Mouse (Mus musculus): ENCODE measurements at regions not wholly inside any gene's neighbourhood (a gene's known extent, or its start where the extent isn't known, plus 50 kb on each side); places are given as distances from the start of the nearest gene placed in this dataset.

DNA sequence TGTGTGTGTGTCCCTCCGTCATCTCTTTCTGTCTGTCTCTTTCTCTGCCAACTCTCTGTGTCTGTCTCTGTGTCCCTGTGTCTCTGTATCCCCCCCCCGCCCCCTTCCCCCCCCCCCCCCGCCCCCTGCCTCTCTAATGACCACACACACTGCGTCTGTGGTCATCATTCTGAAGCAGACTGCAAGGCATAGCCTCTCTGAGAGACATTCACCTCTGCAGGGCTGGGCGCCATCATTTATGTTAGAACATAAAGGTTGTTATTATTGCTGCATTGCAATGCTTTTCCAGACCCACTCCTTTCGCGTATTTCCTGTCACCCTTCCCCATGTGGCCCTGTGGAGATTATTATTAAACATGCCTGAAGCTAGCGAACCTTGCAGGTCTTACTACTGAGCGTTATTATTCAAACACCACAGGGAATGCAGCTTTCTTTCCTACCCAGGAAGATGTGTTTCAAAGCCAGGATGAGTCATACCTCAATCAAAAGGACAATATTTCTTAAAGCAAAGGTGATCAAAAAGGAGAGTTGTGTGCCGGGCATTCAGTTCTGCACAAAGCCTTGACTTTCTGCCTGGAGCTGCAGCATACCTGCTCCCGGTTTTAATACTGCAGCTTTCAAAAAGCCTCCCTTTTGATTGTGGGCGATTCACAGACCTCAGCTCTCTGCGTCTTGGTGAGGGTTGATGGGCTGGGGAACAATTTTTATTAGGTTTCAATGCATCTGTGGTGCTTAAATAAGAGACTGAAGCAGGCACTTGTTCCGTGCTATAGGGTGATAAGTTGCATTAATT is 482.6 kb upstream of the Id4 start:
- Histone ChIP-seq H3K4me3 (replicated peaks; ENCODE audit: low read length) (no peak overlapping the region), H3K27me3 (replicated peaks; ENCODE audit: control insufficient read depth, insufficient read depth, low read length) (no peaks in the 10 kb centered on the region), H3K9me3 (ENCODE audit: control insufficient read depth, low read length) (no peaks in the 10 kb centered on the region), H3K4me1 (replicated peaks; ENCODE audit: control insufficient read depth, insufficient read depth, low read length) (peaks cover 11% of the 10 kb centered on the region), H3K36me3 (ENCODE audit: control insufficient read depth, insufficient read depth) (no peaks in the 10 kb centered on the region), H3K27ac (ENCODE audit: low read length) (no peak overlapping the region), H3K4me2 (ENCODE audit: low read length) (no peak overlapping the region), H3K9ac (replicated peaks; ENCODE audit: low read depth, low read length) (no peak overlapping the region)
- no peak for ATAC-seq
- WGBS, result 31% methylated on average over 10 of the region's 14 CpGs

DNA sequence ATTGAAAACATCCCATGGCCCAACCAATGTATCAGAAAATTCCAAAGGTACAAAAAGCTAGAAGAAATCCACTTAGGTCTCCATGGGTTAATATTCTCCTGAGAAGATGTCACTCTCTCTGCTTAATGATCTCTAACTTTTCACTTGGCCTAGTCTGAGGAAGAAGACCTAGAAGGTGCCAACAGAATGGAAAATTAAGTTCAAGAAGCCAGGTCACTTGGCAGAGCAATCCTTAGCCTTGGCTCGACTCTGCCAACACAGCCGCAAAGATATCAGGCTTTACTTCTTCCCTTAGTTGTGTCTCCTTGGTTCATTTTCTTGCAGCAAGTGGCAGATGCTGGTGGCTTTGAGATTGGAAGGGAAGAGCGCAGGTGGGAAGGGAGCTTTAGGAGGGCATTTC is 476.6 kb upstream of the Id4 start:
- Histone ChIP-seq H3K27me3 (replicated peaks; ENCODE audit: control insufficient read depth, insufficient read depth, low read length) (no peaks in the 10 kb centered on the region), H3K9ac (replicated peaks; ENCODE audit: low read depth, low read length) (no peak overlapping the region)
- WGBS, result 94% methylated on average over 3 of the region's 3 CpGs

DNA sequence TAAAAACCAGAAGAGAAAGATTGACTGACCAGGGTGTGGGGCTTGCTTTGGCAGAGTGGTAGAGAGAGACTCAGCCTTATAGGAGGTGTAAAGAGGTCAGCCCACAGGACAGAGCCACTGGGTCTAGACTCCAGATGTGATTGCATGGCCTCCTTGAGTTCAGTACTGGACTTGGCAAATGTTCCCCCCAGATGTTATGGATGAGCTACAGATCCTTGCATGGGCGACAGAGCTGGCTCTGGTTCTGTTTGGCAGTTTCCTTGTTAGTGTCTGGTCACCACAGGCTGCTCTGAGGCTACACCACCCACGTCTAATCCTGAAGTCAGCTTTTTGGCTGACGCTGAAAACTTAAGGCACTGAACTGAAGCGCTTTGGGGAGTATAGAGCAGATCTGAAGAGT is 463.2 kb upstream of the Id4 start:
- Histone ChIP-seq H3K4me3 (replicated peaks; ENCODE audit: low read length) (no peak overlapping the region), H3K4me1 (replicated peaks; ENCODE audit: control insufficient read depth, insufficient read depth, low read length) (no peaks in the 10 kb centered on the region), H3K4me2 (ENCODE audit: low read length) (no peak overlapping the region), H3K9me3 (ENCODE audit: control insufficient read depth, low read length) (no peaks in the 10 kb centered on the region), H3K27ac (ENCODE audit: low read length) (no peak overlapping the region), H3K36me3 (ENCODE audit: control insufficient read depth, insufficient read depth) (no peaks in the 10 kb centered on the region), H3K27me3 (replicated peaks; ENCODE audit: control insufficient read depth, insufficient read depth, low read length) (no peaks in the 10 kb centered on the region), H3K9ac (replicated peaks; ENCODE audit: low read depth, low read length) (no peak overlapping the region)
- WGBS, result 79% methylated on average over 4 of the region's 4 CpGs
- no peak for ATAC-seq

More for the DNA sequence above, 476.6 kb upstream of the Id4 start:
- H3K4me1 ChIP-seq (replicated peaks; ENCODE audit: control insufficient read depth, insufficient read depth, low read length), result no peaks in the 10 kb centered on the region
- no peak overlapping the region for H3K4me2 ChIP-seq (ENCODE audit: low read length)
- H3K4me3 ChIP-seq (replicated peaks; ENCODE audit: low read length), result no peak overlapping the region
- ATAC-seq, result no peak
- H3K27ac ChIP-seq (ENCODE audit: low read length), result no peak overlapping the region
- no peaks in the 10 kb centered on the region for H3K9me3 ChIP-seq (ENCODE audit: control insufficient read depth, low read length)
- no peaks in the 10 kb centered on the region for H3K36me3 ChIP-seq (ENCODE audit: control insufficient read depth, insufficient read depth)

DNA sequence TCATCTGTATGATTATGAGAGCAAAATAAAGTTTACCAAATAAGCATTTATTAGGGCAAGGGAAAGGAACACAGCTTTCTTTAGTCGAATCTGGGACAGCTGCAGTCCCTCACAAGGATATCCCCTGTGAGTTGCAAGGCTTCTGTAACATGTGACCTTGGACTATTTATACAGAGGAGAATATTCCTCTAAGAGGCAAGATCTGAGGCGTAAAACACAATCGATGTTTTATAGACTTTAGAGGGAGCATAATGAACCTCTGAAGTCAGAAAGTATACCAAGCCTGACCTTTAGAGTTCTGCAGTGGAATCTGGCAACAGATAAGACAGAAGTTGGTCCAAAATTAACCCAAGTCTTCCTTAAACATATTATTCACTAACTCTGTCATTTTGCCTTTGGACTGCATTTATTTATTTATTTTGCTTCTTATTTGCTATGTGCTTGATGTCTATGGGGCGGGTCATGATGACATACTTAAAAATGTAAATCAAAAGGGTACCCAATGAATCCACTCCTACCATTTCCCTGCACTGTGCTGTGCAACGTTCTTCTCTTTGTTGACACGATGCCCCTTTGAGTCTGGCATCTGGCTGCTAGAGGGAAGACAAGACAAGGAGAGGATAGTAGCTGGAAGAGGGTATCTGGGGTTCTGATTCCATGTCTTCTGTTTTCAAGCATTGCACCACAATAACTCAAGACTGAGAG is 449.2 kb upstream of the Id4 start:
- Histone ChIP-seq H3K36me3 (ENCODE audit: control insufficient read depth, insufficient read depth) (no peaks in the 10 kb centered on the region), H3K27ac (ENCODE audit: low read length) (no peak overlapping the region), H3K9ac (replicated peaks; ENCODE audit: low read depth, low read length) (no peak overlapping the region), H3K27me3 (replicated peaks; ENCODE audit: control insufficient read depth, insufficient read depth, low read length) (no peaks in the 10 kb centered on the region), H3K9me3 (ENCODE audit: control insufficient read depth, low read length) (no peaks in the 10 kb centered on the region), H3K4me2 (ENCODE audit: low read length) (no peak overlapping the region), H3K4me1 (replicated peaks; ENCODE audit: control insufficient read depth, insufficient read depth, low read length) (no peaks in the 10 kb centered on the region), H3K4me3 (replicated peaks; ENCODE audit: low read length) (no peak overlapping the region)
- WGBS, result 93% methylated on average over 6 of the region's 6 CpGs
- no peak for ATAC-seq

DNA sequence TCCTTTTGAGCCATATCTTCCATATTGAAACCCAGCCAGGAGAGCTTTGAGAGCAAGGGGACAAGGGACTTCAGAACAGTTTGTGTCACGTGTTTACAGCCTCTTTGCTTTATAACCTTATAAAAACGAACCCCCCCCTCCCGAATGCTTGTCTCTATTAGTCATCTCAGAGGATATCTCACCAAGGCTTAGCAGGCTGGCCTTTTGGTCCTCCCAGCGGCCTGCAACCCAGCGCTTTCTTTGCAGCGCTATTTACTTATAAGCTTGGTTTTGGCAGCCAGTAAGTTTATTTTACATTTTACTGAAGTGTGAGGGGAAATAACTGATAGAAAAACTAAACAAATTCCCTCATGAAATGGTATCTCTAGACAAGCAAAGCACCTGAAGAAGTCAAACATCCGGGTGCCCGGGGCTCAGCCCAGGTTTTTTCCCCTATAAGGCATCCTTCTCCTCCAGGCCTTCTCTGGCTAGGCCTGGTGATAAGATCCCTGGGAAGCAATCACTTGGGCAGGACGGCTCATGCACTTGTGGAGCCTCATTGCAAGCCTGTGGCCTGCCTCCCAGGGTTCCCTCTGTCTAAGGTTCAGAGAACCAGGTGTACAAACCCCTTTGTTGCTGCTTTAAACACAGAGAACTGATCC is 442.0 kb upstream of the Id4 start:
- Histone ChIP-seq H3K4me3 (replicated peaks; ENCODE audit: low read length) (no peak overlapping the region), H3K4me1 (replicated peaks; ENCODE audit: control insufficient read depth, insufficient read depth, low read length) (no peaks in the 10 kb centered on the region), H3K27ac (ENCODE audit: low read length) (no peak overlapping the region), H3K4me2 (ENCODE audit: low read length) (no peak overlapping the region), H3K36me3 (ENCODE audit: control insufficient read depth, insufficient read depth) (no peaks in the 10 kb centered on the region), H3K9me3 (ENCODE audit: control insufficient read depth, low read length) (no peaks in the 10 kb centered on the region), H3K27me3 (replicated peaks; ENCODE audit: control insufficient read depth, insufficient read depth, low read length) (no peaks in the 10 kb centered on the region), H3K9ac (replicated peaks; ENCODE audit: low read depth, low read length) (no peak overlapping the region)
- no peak for ATAC-seq
- whole genome bisulfite sequencing, result 84% methylated on average over 9 of the region's 9 CpGs

DNA sequence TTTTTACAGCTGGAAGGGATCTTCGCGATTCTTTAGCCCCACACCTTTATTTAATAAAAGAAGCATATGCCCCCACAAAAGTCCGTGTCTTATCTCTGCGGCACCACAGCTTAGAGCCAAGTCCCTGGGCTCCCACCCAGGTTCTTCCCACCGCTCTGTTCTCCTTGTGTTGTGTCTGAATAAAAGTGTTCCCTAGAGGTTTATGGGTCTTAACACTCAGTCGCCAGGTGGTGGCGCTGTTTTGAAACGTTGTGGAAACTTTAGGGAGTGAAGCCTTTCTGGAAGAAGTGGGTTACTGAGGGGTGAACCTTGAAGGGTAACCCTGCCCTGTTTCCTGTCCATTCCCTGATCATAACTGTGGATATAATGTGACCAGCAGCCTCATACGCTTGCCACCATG is 424.5 kb upstream of the Id4 start:
- Histone ChIP-seq H3K4me2 (ENCODE audit: low read length) (no peak overlapping the region), H3K27ac (ENCODE audit: low read length) (no peak overlapping the region), H3K36me3 (ENCODE audit: control insufficient read depth, insufficient read depth) (no peaks in the 10 kb centered on the region), H3K9ac (replicated peaks; ENCODE audit: low read depth, low read length) (no peak overlapping the region), H3K4me3 (replicated peaks; ENCODE audit: low read length) (no peak overlapping the region), H3K4me1 (replicated peaks; ENCODE audit: control insufficient read depth, insufficient read depth, low read length) (no peaks in the 10 kb centered on the region), H3K27me3 (replicated peaks; ENCODE audit: control insufficient read depth, insufficient read depth, low read length) (no peaks in the 10 kb centered on the region), H3K9me3 (ENCODE audit: control insufficient read depth, low read length) (no peaks in the 10 kb centered on the region; the same call in 1 of the 2 replicates)
- no peak for ATAC-seq
- WGBS, result 30% methylated on average over 9 of the region's 9 CpGs

DNA sequence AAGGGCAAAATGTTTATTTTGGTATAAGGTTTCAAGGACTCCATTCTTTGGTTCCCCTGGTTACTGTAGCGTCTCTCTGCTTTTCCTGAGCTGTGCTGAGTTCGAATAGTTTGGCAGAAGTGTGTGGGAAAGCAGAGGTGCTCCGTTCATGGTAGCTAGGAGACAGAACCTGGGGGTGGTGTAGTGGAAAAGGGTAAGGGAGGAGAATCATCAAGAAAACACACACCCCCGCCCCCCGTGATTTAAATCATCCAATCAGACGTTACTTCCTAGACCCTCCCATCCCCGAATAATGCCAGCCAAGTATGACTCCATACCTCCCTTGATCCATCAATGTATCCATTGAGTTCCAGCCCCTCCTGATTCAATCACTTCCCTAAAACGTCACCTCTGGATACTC is 418.6 kb upstream of the Id4 start:
- no peak for ATAC-seq
- 89% methylated on average over 8 of the region's 8 CpGs for WGBS
- Histone ChIP-seq H3K4me1 (replicated peaks; ENCODE audit: control insufficient read depth, insufficient read depth, low read length) (peaks cover 11% of the 10 kb centered on the region), H3K27ac (ENCODE audit: low read length) (no peak overlapping the region), H3K36me3 (ENCODE audit: control insufficient read depth, insufficient read depth) (no peaks in the 10 kb centered on the region), H3K4me3 (replicated peaks; ENCODE audit: low read length) (no peak overlapping the region), H3K9me3 (ENCODE audit: control insufficient read depth, low read length) (no peaks in the 10 kb centered on the region), H3K9ac (replicated peaks; ENCODE audit: low read depth, low read length) (no peak overlapping the region), H3K4me2 (ENCODE audit: low read length) (no peak overlapping the region), H3K27me3 (replicated peaks; ENCODE audit: control insufficient read depth, insufficient read depth, low read length) (no peaks in the 10 kb centered on the region; the same call in 1 of the 2 replicates)

DNA sequence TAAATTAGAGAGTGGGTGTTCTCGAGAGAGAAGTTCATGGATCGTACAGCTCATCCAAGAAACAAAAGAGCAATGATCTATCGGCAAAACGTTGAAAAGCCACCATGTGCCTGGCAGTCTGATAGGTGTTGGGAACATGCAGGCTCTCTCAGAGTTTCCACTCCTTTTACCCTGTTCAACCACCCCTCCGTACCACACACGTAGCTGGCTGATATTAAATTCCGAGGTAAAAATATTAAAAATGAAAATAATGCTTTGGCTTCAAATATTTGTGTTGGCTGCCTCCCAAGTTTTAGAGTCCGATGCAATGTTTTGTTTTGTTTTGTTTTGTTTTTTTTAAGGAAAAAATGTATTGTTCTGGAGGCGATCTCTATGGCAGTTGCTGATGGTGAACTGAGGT is 418.0 kb upstream of the Id4 start:
- Histone ChIP-seq H3K27ac (ENCODE audit: low read length) (peak overlapping the region; percentile 49; the same call in 1 of the 2 replicates), H3K9ac (replicated peaks; ENCODE audit: low read depth, low read length) (no peak overlapping the region), H3K4me2 (ENCODE audit: low read length) (no peak overlapping the region), H3K4me3 (replicated peaks; ENCODE audit: low read length) (no peak overlapping the region), H3K27me3 (replicated peaks; ENCODE audit: control insufficient read depth, insufficient read depth, low read length) (no peaks in the 10 kb centered on the region; the same call in 1 of the 2 replicates), H3K9me3 (ENCODE audit: control insufficient read depth, low read length) (no peaks in the 10 kb centered on the region), H3K4me1 (replicated peaks; ENCODE audit: control insufficient read depth, insufficient read depth, low read length) (peaks cover 12% of the 10 kb centered on the region), H3K36me3 (ENCODE audit: control insufficient read depth, insufficient read depth) (no peaks in the 10 kb centered on the region)
- 57% methylated on average over 9 of the region's 9 CpGs for WGBS
- no peak for ATAC-seq

DNA sequence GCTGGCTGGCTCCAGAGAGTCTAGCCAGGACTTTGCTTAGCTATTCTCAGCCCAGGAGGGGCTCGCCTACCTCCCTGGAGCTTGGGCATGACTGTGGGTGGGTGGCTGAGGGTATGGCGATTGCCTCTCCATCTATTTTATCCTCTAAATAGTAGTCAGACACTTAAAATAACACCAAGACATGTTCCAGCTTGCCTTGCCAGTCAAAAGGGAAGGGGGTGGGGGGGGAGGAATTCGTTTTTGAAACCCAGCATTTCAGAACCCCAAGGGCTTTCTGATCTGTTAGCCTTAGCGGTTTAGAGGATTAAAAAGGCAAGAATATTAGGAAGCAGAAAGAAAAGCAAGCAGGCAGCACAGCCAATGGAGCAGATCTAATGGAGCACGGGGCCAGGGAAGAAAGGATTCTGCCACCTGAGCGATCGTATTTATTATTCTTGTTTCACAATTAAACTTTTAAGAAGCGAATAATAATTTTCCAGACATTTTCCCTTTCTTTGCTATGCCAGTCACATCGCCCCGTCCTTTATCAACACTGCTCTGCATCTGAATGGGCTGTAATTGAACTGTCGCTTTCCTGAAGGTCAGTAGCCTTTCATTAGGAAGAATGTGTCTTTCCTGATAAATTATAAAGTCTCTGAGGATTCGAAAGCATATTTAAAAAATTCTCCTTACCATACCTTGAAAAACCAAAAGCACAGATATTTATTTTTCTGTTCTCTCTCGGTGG is 417.3 kb upstream of the Id4 start:
- Histone ChIP-seq H3K9me3 (ENCODE audit: control insufficient read depth, low read length) (no peaks in the 10 kb centered on the region), H3K36me3 (ENCODE audit: control insufficient read depth, insufficient read depth) (no peaks in the 10 kb centered on the region), H3K27ac (ENCODE audit: low read length) (peak overlapping the region; percentile 49; the same call in 1 of the 2 replicates), H3K27me3 (replicated peaks; ENCODE audit: control insufficient read depth, insufficient read depth, low read length) (no peaks in the 10 kb centered on the region; the same call in 1 of the 2 replicates), H3K4me3 (replicated peaks; ENCODE audit: low read length) (0 out of 2 replicates have a peak overlapping the region, but pooled peaks have one; percentile 12), H3K4me2 (ENCODE audit: low read length) (peak overlapping the region; percentile 42), H3K4me1 (replicated peaks; ENCODE audit: control insufficient read depth, insufficient read depth, low read length) (peaks cover 18% of the 10 kb centered on the region), H3K9ac (replicated peaks; ENCODE audit: low read depth, low read length) (no peak overlapping the region)
- ATAC-seq, result peak; percentile 65
- WGBS, result 6% methylated on average over 13 of the region's 13 CpGs

Measured in forebrain, embryonic 16.5 days (tissue).